Mouse (Mus musculus): ENCODE results near the gene Tnfrsf19. TPM values are rescaled to one million over a fixed set of nuclear protein-coding genes. Genes with fewer than 3 reads are reported as not detected.

The Tnfrsf19 gene
- 30.8 and 31.4 TPM in 2 replicates for total RNA-seq (2021)
- long read RNA-seq, experiment 1, full-length matches to known transcripts: 22 of 25 reads
- long read RNA-seq, experiment 1, partial matches to known transcripts: 3 of 25 reads
- long read RNA-seq, experiment 1, other reads (novel, unspliced or antisense): 0 of 25 reads
- long read RNA-seq, experiment 2, full-length matches to known transcripts: 14 of 15 reads
- long read RNA-seq, experiment 2, partial matches to known transcripts: 0 of 15 reads
- long read RNA-seq, experiment 2, other reads (novel, unspliced or antisense): 1 of 15 reads

DNA sequence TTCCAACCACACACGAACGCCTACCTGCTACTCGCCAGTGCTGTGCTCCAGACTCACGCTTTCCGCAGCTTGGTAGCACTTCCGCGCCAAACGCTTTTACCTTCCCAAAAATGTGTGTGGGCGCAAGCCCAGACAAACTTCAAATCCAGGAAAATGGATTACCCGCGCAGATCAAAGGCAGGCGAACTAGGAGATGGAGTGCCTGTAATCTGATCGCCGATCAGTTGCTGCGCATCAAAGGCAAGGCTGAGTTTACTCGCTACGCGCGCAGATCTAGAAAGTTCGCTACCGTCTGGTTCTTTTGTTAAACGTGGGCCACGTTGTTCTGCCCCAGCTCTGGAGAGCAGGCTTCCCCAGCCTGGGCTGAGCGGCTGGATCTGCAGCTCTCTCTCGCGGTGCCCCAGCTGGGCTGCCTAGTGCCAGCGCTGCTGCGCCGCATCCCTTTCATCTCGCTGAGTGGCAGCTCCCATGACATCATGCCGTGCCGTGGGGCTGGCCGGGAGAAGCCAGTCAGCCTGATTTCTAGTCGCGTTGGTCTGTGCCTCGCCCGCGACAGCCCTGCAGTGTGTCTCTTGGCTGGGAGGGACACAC is at the start of gene Tnfrsf19:
Tnfrsf19 (minus strand) TSS at position 400 of the 591 bp plus-strand sequence.
- peak; percentile 94 for DNase-seq

- no peak for DNase-seq
Observed at GRCm38 (mm10) chr14:61092073-61092472, 45.8 kb upstream of the Tnfrsf19 start.

GRCm38 (mm10) chr14:61090955-61091354 is 44.7 kb upstream of the Tnfrsf19 start:
- DNase-seq: no peak

GRCm38 (mm10) chr14:61088187-61088586 is 41.9 kb upstream of the Tnfrsf19 start:
- DNase-seq: no peak

DNA sequence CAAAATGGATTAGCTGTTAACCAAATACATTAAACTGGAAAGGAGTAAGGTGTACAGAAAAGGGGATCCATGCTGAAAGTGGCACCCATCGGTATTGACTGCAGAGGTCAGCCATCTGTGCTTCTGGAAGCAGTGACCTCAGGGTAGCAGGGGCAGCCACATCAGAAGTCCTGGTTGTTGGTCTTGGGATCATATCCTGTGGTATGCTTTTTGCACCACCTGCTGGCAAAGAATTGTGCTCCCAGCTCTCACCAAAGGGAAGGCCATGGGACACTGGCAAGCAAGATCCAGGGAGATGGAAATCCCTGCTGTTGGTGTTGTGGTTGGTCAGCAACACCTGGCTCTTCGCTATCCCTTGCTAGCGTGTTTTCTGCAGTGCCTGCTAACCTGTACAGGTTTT is 39.0 kb upstream of the Tnfrsf19 start:
- DNase-seq: peak; percentile 76

GRCm38 (mm10) chr14:61069555-61069954 is 23.3 kb upstream of the Tnfrsf19 start:
- no peak for DNase-seq

DNA sequence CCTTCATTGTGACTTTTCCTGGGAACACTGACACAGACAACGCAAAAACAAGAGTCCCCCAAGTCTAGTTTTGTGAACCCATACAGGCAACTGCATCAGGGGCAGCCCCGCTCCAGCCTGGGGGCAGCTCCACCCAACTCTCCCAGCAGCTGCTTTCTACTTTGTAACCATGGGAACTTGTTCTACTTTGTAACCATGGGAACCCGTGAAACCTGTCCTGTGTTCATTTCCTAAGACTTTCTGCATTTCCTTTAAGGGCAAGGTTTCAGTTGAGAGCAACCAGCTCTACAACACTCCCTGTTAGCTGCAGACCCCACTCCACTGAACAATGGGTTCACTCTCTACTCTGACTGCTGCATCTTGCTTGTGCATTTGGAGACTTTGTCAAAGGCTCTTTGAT is 15.4 kb upstream of the Tnfrsf19 start:
- DNase-seq: no peak

GRCm38 (mm10) chr14:61059316-61059945 is 13.1 kb upstream of the Tnfrsf19 start:
- no peak for DNase-seq

DNA sequence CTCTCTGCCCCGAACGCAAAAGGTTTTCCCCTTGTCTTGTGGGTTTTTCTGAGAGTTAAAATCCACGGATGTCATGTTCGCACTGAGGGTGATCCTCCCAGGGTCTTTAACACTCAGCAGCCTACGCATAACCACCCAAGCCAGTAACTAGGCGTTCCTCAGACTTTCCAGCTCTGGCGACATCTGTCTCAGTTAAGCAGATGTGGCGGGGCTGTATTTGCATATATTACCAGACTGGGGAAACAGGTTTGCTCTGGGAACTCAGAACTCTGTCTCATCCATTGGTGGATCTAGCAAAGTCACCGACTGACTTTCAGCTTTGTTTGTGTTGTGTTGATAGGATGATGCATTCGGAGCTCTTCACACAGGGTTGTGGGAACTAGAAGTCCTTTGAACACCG is 10.7 kb upstream of the Tnfrsf19 start:
- no peak for DNase-seq

DNA sequence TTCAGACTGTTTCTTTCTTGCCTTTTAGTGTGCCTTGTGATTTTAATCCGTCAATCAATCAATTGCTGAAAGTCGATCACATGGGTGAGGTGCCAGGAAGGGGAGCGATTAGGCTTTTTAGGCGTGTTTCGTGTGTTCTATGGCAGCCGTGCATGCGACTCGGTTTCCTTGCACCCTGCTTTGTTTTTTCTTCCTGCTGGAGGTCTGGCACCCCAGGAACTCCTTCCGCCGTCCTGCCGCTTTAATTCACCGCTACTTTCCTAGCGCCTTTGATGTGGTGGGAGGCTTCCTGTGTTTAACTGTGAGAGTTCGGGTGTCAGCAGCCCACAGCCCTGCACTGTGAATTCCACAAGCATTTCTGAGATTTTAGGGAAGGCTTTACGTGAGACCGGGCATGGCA is 10.2 kb upstream of the Tnfrsf19 start:
- peak; percentile 27 for DNase-seq

DNA sequence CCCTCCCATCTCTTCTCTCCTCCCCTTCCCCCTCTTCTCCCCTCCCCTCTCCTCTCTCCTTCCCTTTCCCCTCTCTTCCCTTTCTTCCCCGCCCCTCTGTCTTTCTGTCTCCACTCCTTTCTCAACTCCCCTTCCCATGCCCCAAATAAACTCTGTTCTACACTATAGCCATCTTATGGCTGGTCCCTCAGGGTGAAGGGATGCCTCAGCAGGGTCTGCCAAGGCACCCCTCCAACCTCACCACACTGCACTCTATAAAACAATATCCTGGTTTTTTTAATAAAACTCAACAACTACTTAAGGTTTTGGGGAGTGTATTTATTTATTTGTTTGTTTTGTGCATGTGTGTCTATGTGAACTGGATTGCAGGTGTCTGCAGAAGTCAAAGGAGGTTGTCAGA is 9.6 kb upstream of the Tnfrsf19 start:
- no peak for DNase-seq

DNA sequence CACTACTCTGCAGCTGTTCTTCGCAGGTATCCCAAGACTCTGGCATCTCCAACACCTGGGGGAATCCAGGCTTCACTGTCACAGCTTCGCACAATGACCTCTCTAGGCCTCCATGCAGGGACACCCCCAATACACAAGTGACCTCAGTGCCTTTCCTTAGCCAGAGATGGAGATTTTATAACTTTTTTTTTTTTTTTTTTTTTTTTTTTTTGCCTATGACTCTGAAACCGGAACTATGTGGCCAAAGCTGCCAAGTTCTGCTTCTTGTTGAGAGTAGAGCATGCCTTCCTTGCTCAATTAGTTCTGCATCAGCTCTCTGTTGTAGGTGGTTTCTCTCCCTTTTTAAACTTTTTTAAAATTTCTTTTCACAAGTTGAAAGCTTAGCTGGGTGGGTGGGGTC is 5.9 kb upstream of the Tnfrsf19 start:
- no peak for DNase-seq

DNA sequence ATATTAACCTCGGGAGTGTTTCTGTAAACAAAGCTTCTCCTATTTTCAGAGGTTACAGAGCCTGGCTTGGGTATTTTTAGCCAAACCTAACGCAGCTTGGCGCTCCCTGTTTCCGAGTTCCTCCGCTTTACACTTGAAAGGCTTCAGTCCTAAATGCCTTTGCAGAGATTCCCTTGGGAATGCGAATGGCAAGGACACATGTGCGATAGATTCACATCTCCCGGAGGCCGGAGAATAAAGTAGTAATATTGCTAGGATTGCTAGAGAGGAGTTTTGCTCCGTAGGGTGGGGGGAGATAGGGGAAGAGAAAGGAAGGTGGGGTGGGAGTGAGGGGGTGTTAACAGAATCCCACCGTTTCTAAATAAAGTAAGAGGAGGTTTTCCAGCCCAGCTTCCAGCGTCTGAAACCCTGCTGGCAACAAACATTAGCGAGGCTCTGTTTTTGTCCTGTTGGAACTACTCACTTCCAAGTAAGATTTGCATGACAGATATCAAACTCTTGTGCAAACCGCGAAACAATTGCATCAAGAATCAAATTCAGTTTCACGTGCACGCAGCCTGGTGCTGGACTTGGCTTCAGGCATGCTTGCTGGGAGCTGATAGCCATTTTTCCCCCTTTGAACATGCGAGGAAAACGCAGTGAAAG is 722 bp downstream of the Tnfrsf19 start:
- peak; percentile 64 for DNase-seq

- no peak for DNase-seq
Observed at GRCm38 (mm10) chr14:61044316-61044715, 2.0 kb downstream of the Tnfrsf19 start.

GRCm38 (mm10) chr14:61043511-61044310 is 2.6 kb downstream of the Tnfrsf19 start:
- DNase-seq: peak; percentile 31

GRCm38 (mm10) chr14:61042291-61042690 is 4.0 kb downstream of the Tnfrsf19 start:
- DNase-seq: no peak

- peak; percentile 30 for DNase-seq
Observed at GRCm38 (mm10) chr14:61040236-61040635, 6.1 kb downstream of the Tnfrsf19 start.

DNA sequence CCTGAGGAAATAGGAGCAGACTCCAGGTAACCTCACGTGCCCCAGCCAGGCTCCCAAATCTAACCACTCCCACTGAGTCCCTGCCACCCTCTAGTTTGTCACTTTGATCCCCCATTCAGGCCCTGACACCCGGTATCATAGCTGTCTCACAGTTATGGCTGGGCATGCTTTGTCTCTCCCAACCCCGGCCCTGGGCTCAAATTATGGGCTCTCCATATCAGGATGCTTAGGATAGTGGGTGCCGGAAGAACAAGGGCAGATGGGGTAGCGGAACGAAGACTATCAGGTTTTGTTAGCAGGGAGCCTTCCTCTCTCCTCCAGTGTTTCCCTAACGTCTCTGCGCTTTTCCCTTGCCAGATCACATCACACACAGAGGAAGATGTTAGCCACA is 8.2 kb downstream of the Tnfrsf19 start:
- no peak for DNase-seq

GRCm38 (mm10) chr14:61037321-61038081 is 8.8 kb downstream of the Tnfrsf19 start:
- DNase-seq: peak; percentile 88

DNA sequence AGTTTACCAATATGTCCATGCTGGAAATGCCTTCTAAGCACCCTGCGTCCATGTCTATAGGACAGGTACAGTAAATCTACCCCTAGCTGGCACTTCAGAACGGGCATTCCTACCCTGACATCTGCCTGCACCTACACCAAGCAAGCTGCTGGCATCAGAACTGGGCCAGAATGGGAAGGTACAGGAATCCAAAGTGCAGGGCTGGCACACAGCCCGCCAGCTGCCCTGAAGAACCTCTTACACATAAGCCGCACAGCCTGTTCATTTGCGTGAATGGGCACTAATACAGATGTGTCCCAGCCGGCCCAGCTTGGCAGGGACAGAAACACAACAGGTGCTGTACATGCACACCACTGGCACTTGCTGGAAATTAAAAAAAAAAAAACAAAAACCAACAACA is 15.9 kb downstream of the Tnfrsf19 start:
- DNase-seq: no peak

- DNase-seq: no peak
Observed at GRCm38 (mm10) chr14:61024006-61024405, 22.3 kb downstream of the Tnfrsf19 start.

DNA sequence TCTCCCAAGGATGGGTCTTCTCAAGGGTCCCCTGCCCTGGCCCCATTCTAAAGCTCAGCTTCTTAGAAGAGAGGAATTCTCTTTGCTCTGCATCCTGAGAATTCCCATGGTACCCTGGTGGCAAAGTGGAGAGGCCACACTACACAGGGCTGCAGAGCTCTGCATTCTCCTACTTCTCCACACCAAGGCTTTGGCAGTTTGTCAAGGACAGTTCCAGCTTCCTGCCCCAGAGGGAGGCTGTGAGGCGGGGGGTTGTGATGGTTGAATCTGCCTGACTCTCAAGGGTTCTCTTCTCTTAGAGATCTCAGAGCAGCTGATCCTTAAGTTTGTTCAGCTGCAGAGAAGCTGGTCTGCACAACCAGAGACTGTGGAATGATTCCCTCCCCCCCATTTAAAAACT is 23.9 kb downstream of the Tnfrsf19 start:
- peak; percentile 85 for DNase-seq

Data from adrenal gland, postnatal 14 days (tissue).